Mouse (Mus musculus) layer of hippocampus, postnatal 36 days (tissue): ENCODE measurements around the gene Gm10135. TPM values are rescaled to one million over a fixed set of nuclear protein-coding genes. Genes with fewer than 3 reads are reported as not detected.
"Not testable (repeated sequence)": the region's sequence is repeated elsewhere in the genome, so short reads cannot be mapped to it uniquely, and the experiment has no call there.

ENCODE experiments used
- DNase-seq, 2 experiments: peaks; one replicate each; pipeline ENCODE4 v3.0.0; 2022
- total RNA-seq, 2 experiments: library from RNA; stranded (reverse); gene quantifications; 2 replicates each; pipeline ENCODE4 v1.2.3; 2021

Gm10135 gene
- not detected for total RNA-seq

- no peak for DNase-seq
Observed at GRCm38 (mm10) chr5:72974602-72975001, at the start of gene Gm10135. Gene Gm10135 (minus strand): TSS chr5:72974702.

- DNase-seq = no peak
Observed at GRCm38 (mm10) chr5:73023801-73024200, 49.3 kb upstream of the Gm10135 start.

- no peak for DNase-seq
Observed at GRCm38 (mm10) chr5:73014745-73015144, 40.2 kb upstream of the Gm10135 start.

GRCm38 (mm10) chr5:73013611-73014287 is 39.2 kb upstream of the Gm10135 start:
- not testable (repeated sequence) for DNase-seq

GRCm38 (mm10) chr5:73012884-73013610 is 38.5 kb upstream of the Gm10135 start:
- DNase-seq = not testable (repeated sequence)

GRCm38 (mm10) chr5:73011806-73012205 is 37.3 kb upstream of the Gm10135 start:
- DNase-seq = not testable (repeated sequence)

GRCm38 (mm10) chr5:73008230-73008629 is 33.7 kb upstream of the Gm10135 start:
- not testable (repeated sequence) for DNase-seq

- no peak for DNase-seq
Observed at GRCm38 (mm10) chr5:73007582-73007959, 33.1 kb upstream of the Gm10135 start.

- no peak for DNase-seq
Observed at GRCm38 (mm10) chr5:73006784-73007581, 32.5 kb upstream of the Gm10135 start, which contains the start of gene Slc10a4. Gene Slc10a4 (plus strand): TSS chr5:73006883.

GRCm38 (mm10) chr5:73004046-73004445 is 29.5 kb upstream of the Gm10135 start:
- no peak for DNase-seq

- not testable (repeated sequence) for DNase-seq
Observed at GRCm38 (mm10) chr5:72998546-72998945, 24.0 kb upstream of the Gm10135 start.

- no peak for DNase-seq
Observed at GRCm38 (mm10) chr5:72995379-72995778, 20.9 kb upstream of the Gm10135 start.

- no peak for DNase-seq
Observed at GRCm38 (mm10) chr5:72994928-72995327, 20.4 kb upstream of the Gm10135 start.

- no peak for DNase-seq
Observed at GRCm38 (mm10) chr5:72994424-72994823, 19.9 kb upstream of the Gm10135 start.

- no peak for DNase-seq
Observed at GRCm38 (mm10) chr5:72992474-72992873, 18.0 kb upstream of the Gm10135 start.

GRCm38 (mm10) chr5:72989756-72990155 is 15.3 kb upstream of the Gm10135 start:
- DNase-seq = no peak

GRCm38 (mm10) chr5:72987786-72988185 is 13.3 kb upstream of the Gm10135 start:
- DNase-seq = no peak

GRCm38 (mm10) chr5:72984091-72984490 is 9.6 kb upstream of the Gm10135 start:
- DNase-seq = no peak

GRCm38 (mm10) chr5:72976539-72976938 is 2.0 kb upstream of the Gm10135 start:
- DNase-seq = no peak

- no peak for DNase-seq
Observed at GRCm38 (mm10) chr5:72975996-72976395, 1.5 kb upstream of the Gm10135 start.

GRCm38 (mm10) chr5:72972934-72973333 is 1.6 kb downstream of the Gm10135 start:
- DNase-seq = no peak

GRCm38 (mm10) chr5:72972435-72972834 is 2.1 kb downstream of the Gm10135 start:
- DNase-seq = no peak

GRCm38 (mm10) chr5:72965706-72966105 is 8.8 kb downstream of the Gm10135 start:
- DNase-seq = no peak
